Mouse (Mus musculus) kidney, adult 2 months (tissue): ENCODE results near the gene Wnt2. TPM values are rescaled to one million over a fixed set of nuclear protein-coding genes. Genes with fewer than 3 reads are reported as not detected.

ENCODE experiments used
- DNase-seq: peaks from one replicate; pipeline ENCODE4 v3.0.0; 2021
- H3K27ac ChIP-seq: fragments of 200-500 bp; 2 replicates; pipeline ENCODE4 v1.5.1; 2012; ENCODE audit warnings: low read depth, low read length, control low read depth, inconsistent platforms; ENCODE audit not compliant: insufficient read depth
- H3K27me3 ChIP-seq: fragments of 200-500 bp; replicated peaks from 2 replicates; pipeline ENCODE4 v1.6.1; 2012; ENCODE audit warnings: mild to moderate bottlenecking, moderate library complexity, low read length, inconsistent platforms; ENCODE audit not compliant: control insufficient read depth, insufficient read depth
- H3K36me3 ChIP-seq: fragments of 200-500 bp; 2 replicates; pipeline ENCODE4 v1.6.1; 2012; ENCODE audit warnings: mild to moderate bottlenecking, moderate library complexity, low read length, inconsistent platforms; ENCODE audit not compliant: control insufficient read depth, insufficient read depth
- H3K4me1 ChIP-seq: fragments of 200-500 bp; 2 replicates; pipeline ENCODE4 v1.6.1; 2011; ENCODE audit warnings: low read length; ENCODE audit not compliant: control insufficient read depth, insufficient read depth
- H3K4me3 ChIP-seq: fragments of 200-500 bp; 2 replicates; pipeline ENCODE4 v1.5.1; 2011; ENCODE audit warnings: mild to moderate bottlenecking, low read depth, low read length, control low read depth; ENCODE audit not compliant: insufficient read depth
- CTCF ChIP-seq: fragments of 200-500 bp; conservative IDR thresholded peaks from 2 replicates; pipeline ENCODE4 v1.5.1; 2011; ENCODE audit warnings: low read depth, mild to moderate bottlenecking, control low read depth, low read length, moderate library complexity, mixed read lengths; ENCODE audit not compliant: insufficient read depth, insufficient read length
- POLR2A ChIP-seq: fragments of 200-500 bp; IDR thresholded peaks from one replicate; pipeline ENCODE4 v1.6.1; 2011; ENCODE audit warnings: low read depth, low read length, control low read depth
- WGBS: fragments of 180-500 bp; shearing (Covaris S2); methylation state at CpG from one replicate; pipeline ENCODE4 v1.1.7; 2018; 5-methylcytosine and 5-hydroxymethylcytosine counted together
- polyA plus RNA-seq: library from polyadenylated mRNA; depleted of rRNA; stranded (reverse); fragments of >200 nt; gene quantifications from 2 replicates; pipeline ENCODE4 v1.2.3, GENCODE M21; 2012

The Wnt2 gene
- polyA plus RNA-seq, 1 experiment, result 0.52 TPM

- TF ChIP-seq CTCF, result no peak
- TF ChIP-seq POLR2A, result no peak
- Histone ChIP-seq H3K27ac (no peak overlapping the region), H3K27me3 (no peaks in the 10 kb centered on the region), H3K4me1 (no peaks in the 10 kb centered on the region), H3K36me3 (no peaks in the 10 kb centered on the region), H3K4me3 (no peak overlapping the region)
- DNase-seq, result no peak
- WGBS, result 81% methylated on average over 5 of the region's 5 CpGs
These were observed 12.8 kb upstream of the Wnt2 start for GRCm38 (mm10) chr6:18043172-18043571.

- WGBS, result 26% methylated on average over 6 of the region's 6 CpGs
- TF ChIP-seq CTCF (no peak), POLR2A (no peak)
- no peaks in the 10 kb centered on the region for H3K27me3 ChIP-seq
- DNase-seq, result no peak
- no peak overlapping the region for H3K4me3 ChIP-seq
- no peaks in the 10 kb centered on the region for H3K4me1 ChIP-seq
- H3K27ac ChIP-seq, result no peak overlapping the region
- H3K36me3 ChIP-seq, result no peaks in the 10 kb centered on the region
These were observed 1.9 kb upstream of the Wnt2 start for GRCm38 (mm10) chr6:18032271-18032670.

GRCm38 (mm10) chr6:18031509-18032010 is 1.2 kb upstream of the Wnt2 start:
- no peak overlapping the region for H3K27ac ChIP-seq
- H3K27me3 ChIP-seq, result no peaks in the 10 kb centered on the region
- H3K4me3 ChIP-seq, result peak overlapping the region; percentile 35
- H3K36me3 ChIP-seq, result no peaks in the 10 kb centered on the region
- no peaks in the 10 kb centered on the region for H3K4me1 ChIP-seq
- peak; percentile 75 for DNase-seq
- under 1% methylated on average over 29 of the region's 29 CpGs for WGBS
- TF ChIP-seq CTCF, result no peak
- TF ChIP-seq POLR2A, result no peak

GRCm38 (mm10) chr6:18030868-18031508 is 603 bp upstream of the Wnt2 start:
- TF ChIP-seq CTCF (no peak), POLR2A (no peak)
- H3K27ac ChIP-seq, result no peak overlapping the region
- WGBS, result 10% methylated on average over 12 of the region's 12 CpGs
- H3K27me3 ChIP-seq, result no peaks in the 10 kb centered on the region
- no peak for DNase-seq
- no peaks in the 10 kb centered on the region for H3K36me3 ChIP-seq
- H3K4me1 ChIP-seq, result no peaks in the 10 kb centered on the region
- H3K4me3 ChIP-seq, result peak overlapping the region; percentile 35; the same call in 1 of the 2 replicates

- no peak overlapping the region for H3K4me3 ChIP-seq
- DNase-seq, result no peak
- WGBS, result 51% methylated on average over 8 of the region's 8 CpGs
These were observed 6.1 kb downstream of the Wnt2 start for GRCm38 (mm10) chr6:18024133-18024794.

GRCm38 (mm10) chr6:18013346-18013745 is 17.0 kb downstream of the Wnt2 start:
- WGBS, result 45% methylated on average over 7 of the region's 7 CpGs
- Histone ChIP-seq H3K27me3 (no peaks in the 10 kb centered on the region), H3K27ac (no peak overlapping the region), H3K36me3 (no peaks in the 10 kb centered on the region), H3K4me1 (no peaks in the 10 kb centered on the region), H3K4me3 (no peak overlapping the region)
- no peak for DNase-seq
- TF ChIP-seq POLR2A (no peak), CTCF (no peak)

More at GRCm38 (mm10) chr6:18024133-18024794, 6.1 kb downstream of the Wnt2 start:
- Histone ChIP-seq H3K4me1 (no peaks in the 10 kb centered on the region), H3K27ac (no peak overlapping the region), H3K27me3 (no peaks in the 10 kb centered on the region; the same call in 1 of the 2 replicates), H3K36me3 (no peaks in the 10 kb centered on the region)
- no peak for TF ChIP-seq CTCF

- no peak for DNase-seq
- TF ChIP-seq CTCF (no peak), POLR2A (no peak)
- H3K27ac ChIP-seq, result no peak overlapping the region
- no peaks in the 10 kb centered on the region for H3K36me3 ChIP-seq
- no peaks in the 10 kb centered on the region for H3K4me1 ChIP-seq
- no peak overlapping the region for H3K4me3 ChIP-seq
- no peaks in the 10 kb centered on the region for H3K27me3 ChIP-seq
- 42% methylated on average over 3 of the region's 3 CpGs for WGBS
These were observed 23.0 kb downstream of the Wnt2 start for GRCm38 (mm10) chr6:18007356-18007755.
